Mouse (Mus musculus) C2C12 (cell line): Measurements from ENCODE around the gene Cdk7. TPM values are rescaled to one million over a fixed set of nuclear protein-coding genes. Genes with fewer than 3 reads are reported as not detected.

Source experiments
- H3K27me3 ChIP-seq: one replicate; pipeline ENCODE4 v1.6.1; 2011; ENCODE audit not compliant: control insufficient read depth, insufficient read depth, insufficient read length
- H3K36me3 ChIP-seq: one replicate; pipeline ENCODE4 v1.6.1; 2011; ENCODE audit not compliant: control insufficient read depth, insufficient read depth
- H3K4me3 ChIP-seq: one replicate; pipeline ENCODE4 v1.5.1; 2011; ENCODE audit warnings: mild to moderate bottlenecking, control low read depth; ENCODE audit not compliant: poor library complexity, insufficient read depth, severe bottlenecking
- H3K79me2 ChIP-seq: one replicate; pipeline ENCODE4 v1.6.1; 2011; ENCODE audit not compliant: control insufficient read depth, insufficient read depth
- H3K79me3 ChIP-seq: one replicate; pipeline ENCODE4 v1.6.1; 2011; ENCODE audit warnings: low read depth, control low read depth
- H3ac ChIP-seq: one replicate; pipeline ENCODE3; 2011; ENCODE audit warnings: low read depth; ENCODE audit not compliant: control insufficient read depth, insufficient read length
- CEBPB ChIP-seq: IDR thresholded peaks from one replicate; pipeline ENCODE4 v1.6.1; 2011; ENCODE audit warnings: low read depth, mild to moderate bottlenecking, control low read depth, moderate library complexity
- CTCF ChIP-seq: IDR thresholded peaks from one replicate; pipeline ENCODE4 v1.5.1; 2011; ENCODE audit not compliant: control insufficient read depth, insufficient read depth, insufficient read length
- FOSL1 ChIP-seq: IDR thresholded peaks from one replicate; pipeline ENCODE4 v1.8.0; 2011; ENCODE audit warnings: mild to moderate bottlenecking, low read length; ENCODE audit not compliant: poor library complexity, insufficient read depth, severe bottlenecking
- MAX ChIP-seq: IDR thresholded peaks from one replicate; pipeline ENCODE4 v1.6.1; 2011; ENCODE audit warnings: mild to moderate bottlenecking, control low read depth
- MYOD1 ChIP-seq: IDR thresholded peaks from one replicate; pipeline ENCODE4 v1.6.1; 2011; ENCODE audit warnings: low read depth; ENCODE audit not compliant: control insufficient read depth, insufficient read length
- MYOG ChIP-seq: IDR thresholded peaks from one replicate; pipeline ENCODE4 v1.6.1; 2011; ENCODE audit not compliant: control insufficient read depth, insufficient read length; ENCODE audit errors: extremely low read depth
- USF1 ChIP-seq: IDR thresholded peaks from one replicate; pipeline ENCODE4 v1.6.1; 2011; ENCODE audit warnings: low read depth, mild to moderate bottlenecking, control low read depth, moderate library complexity
- polyA plus RNA-seq: library from polyadenylated mRNA; unstranded; fragments of >200 nt; fragmentation: generic; extraction: Trizol; gene quantifications from one replicate; pipeline ENCODE4 v1.2.1, GENCODE M21; 2012; ENCODE audit warnings: missing spikeins

The Cdk7 gene
- polyA plus RNA-seq, 1 experiment = 27.8 TPM

GRCm38 (mm10) chr13:100755329-100755728 is 24.6 kb upstream of the Cdk7 start:
- Histone ChIP-seq H3ac (no peak overlapping the region), H3K27me3 (no peaks in the 10 kb centered on the region), H3K36me3 (peaks cover 8% of the 10 kb centered on the region), H3K4me3 (no peak overlapping the region), H3K79me2 (no peaks in the 10 kb centered on the region), H3K79me3 (no peaks in the 10 kb centered on the region)
- TF ChIP-seq MYOD1 (no peak), FOSL1 (no peak), MAX (no peak), CTCF (no peak), MYOG (no peak), USF1 (no peak), CEBPB (no peak)

- Histone ChIP-seq H3K79me3 (no peaks in the 10 kb centered on the region), H3K79me2 (no peaks in the 10 kb centered on the region), H3K4me3 (no peak overlapping the region), H3K27me3 (no peaks in the 10 kb centered on the region), H3ac (no peak overlapping the region), H3K36me3 (no peaks in the 10 kb centered on the region)
- TF ChIP-seq MYOD1 (no peak), USF1 (no peak), CEBPB (no peak), FOSL1 (no peak), MYOG (no peak), CTCF (no peak), MAX (no peak)
These were observed 23.4 kb upstream of the Cdk7 start for GRCm38 (mm10) chr13:100754186-100754585.

DNA sequence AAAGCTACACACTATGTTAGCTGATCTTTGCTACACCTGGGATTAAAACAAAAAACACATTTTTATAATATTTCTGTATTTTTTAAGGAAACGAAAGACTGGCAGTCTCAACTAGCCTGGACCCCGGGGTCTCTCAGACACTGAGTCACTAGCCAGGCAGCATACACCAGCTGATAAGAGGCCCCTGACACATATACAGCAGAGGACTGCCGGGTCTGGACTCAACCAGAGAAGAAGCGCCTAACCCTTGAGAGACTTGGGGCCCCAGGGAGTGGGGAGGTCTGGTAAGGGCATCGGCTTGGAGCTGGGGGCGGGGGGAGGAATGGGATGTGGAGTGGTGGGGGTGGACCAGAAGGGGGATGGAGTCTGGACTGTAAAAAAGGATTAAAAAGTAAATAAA is 22.3 kb upstream of the Cdk7 start:
- Histone ChIP-seq H3K79me2 (no peaks in the 10 kb centered on the region), H3K27me3 (no peaks in the 10 kb centered on the region), H3K36me3 (no peaks in the 10 kb centered on the region), H3K79me3 (no peaks in the 10 kb centered on the region), H3ac (no peak overlapping the region), H3K4me3 (no peak overlapping the region)
- TF ChIP-seq USF1 (no peak), CEBPB (no peak), MYOD1 (no peak), FOSL1 (no peak), MYOG (no peak), CTCF (no peak), MAX (no peak)

DNA sequence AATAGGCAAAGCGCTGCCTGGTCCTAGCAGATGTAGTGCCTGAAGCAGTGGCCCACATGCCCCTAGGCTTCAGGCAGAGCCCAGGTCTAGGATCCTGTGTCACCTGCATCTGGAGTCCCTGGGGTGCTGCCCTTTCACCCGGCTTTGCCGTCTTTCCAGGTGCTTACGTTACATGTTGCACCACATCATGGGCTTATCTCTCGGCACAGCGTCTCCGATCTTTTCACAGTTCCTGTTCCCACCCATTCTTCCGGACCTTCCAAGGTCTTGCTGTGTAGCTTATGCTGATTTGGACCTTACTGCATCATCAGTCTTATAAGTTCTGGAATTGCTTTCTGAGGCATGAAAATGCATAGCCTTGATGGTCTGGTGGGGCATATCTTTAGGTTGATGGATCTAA is 21.8 kb upstream of the Cdk7 start:
- no peaks in the 10 kb centered on the region for H3K36me3 ChIP-seq
- H3K79me3 ChIP-seq = no peaks in the 10 kb centered on the region
- H3K79me2 ChIP-seq = no peaks in the 10 kb centered on the region
- H3ac ChIP-seq = no peak overlapping the region
- H3K27me3 ChIP-seq = no peaks in the 10 kb centered on the region
- TF ChIP-seq CTCF = no peak
- H3K4me3 ChIP-seq = no peak overlapping the region

DNA sequence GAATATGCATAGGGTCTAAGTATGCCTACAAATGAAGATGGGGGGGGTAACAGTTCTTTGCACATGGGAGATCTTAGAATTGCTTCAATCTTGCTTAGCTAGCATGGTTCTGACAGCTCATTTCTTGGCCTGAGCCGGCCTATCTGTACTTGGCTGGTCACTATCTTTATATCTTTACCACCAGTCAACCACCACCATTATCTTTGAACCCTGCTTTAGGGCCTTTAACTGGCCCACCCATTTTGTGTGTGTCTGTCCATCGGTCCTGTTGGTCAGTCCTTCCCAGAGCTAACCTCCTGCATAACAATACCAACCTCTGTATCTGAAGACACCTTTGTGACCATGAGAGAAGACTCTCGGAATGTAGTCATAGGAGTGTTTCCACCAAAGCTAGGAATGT is 20.7 kb upstream of the Cdk7 start:
- Histone ChIP-seq H3K79me2 (no peaks in the 10 kb centered on the region), H3K27me3 (no peaks in the 10 kb centered on the region), H3K4me3 (no peak overlapping the region), H3ac (no peak overlapping the region), H3K36me3 (no peaks in the 10 kb centered on the region), H3K79me3 (no peaks in the 10 kb centered on the region)
- no peak for TF ChIP-seq CEBPB
- TF ChIP-seq CTCF = no peak
- no peak for TF ChIP-seq MAX
- no peak for TF ChIP-seq FOSL1
- no peak for TF ChIP-seq MYOG
- TF ChIP-seq USF1 = no peak
- no peak for TF ChIP-seq MYOD1

- Histone ChIP-seq H3ac (no peak overlapping the region), H3K27me3 (no peaks in the 10 kb centered on the region), H3K36me3 (no peaks in the 10 kb centered on the region), H3K79me2 (no peaks in the 10 kb centered on the region), H3K79me3 (no peaks in the 10 kb centered on the region), H3K4me3 (no peak overlapping the region)
- TF ChIP-seq CEBPB (no peak), USF1 (no peak), MYOG (no peak)
These were observed 20.1 kb upstream of the Cdk7 start for GRCm38 (mm10) chr13:100750799-100751198.
